Mouse (Mus musculus) heart, embryonic 14.5 days (tissue): ENCODE results near the gene Fgfr2. TPM values are rescaled to one million over a fixed set of nuclear protein-coding genes. Genes with fewer than 3 reads are reported as not detected.

ENCODE experiments used
- ATAC-seq: fragments of 200-750 bp; cut with Nextera tagmentation; 2 replicates; pipeline ENCODE4 v1.8.0; 2017; ENCODE audit warnings: low read depth, moderate TSS enrichment; ENCODE audit not compliant: insufficient number of reproducible peaks, insufficient read depth, low FRiP score
- H3K27ac ChIP-seq, 2 experiments: fragments of 200-500 bp in 1 of 2; fragments of 300-500 bp in 1 of 2; sonication (generic) in 1 of 2; replicated peaks in 1 of 2; 2 replicates each; pipeline ENCODE4 v1.5.1; 2012 to 2014; ENCODE audit warnings: low read depth in 2 of 2, low read length in 2 of 2, control low read depth in 1 of 2, mild to moderate bottlenecking in 1 of 2, mixed read lengths in 1 of 2; ENCODE audit not compliant: control insufficient read depth in 1 of 2, insufficient read depth in 1 of 2
- H3K27me3 ChIP-seq: fragments of 300-500 bp; sonication (generic); 2 replicates; pipeline ENCODE4 v1.6.1; 2014; ENCODE audit warnings: mild to moderate bottlenecking, low read length, control low read depth; ENCODE audit not compliant: control insufficient read depth, insufficient read depth
- H3K36me3 ChIP-seq: fragments of 300-500 bp; sonication (generic); 2 replicates; pipeline ENCODE4 v1.6.1; 2014; ENCODE audit warnings: mild to moderate bottlenecking, control low read depth, low read length, mixed read lengths; ENCODE audit not compliant: control insufficient read depth, insufficient read depth
- H3K4me1 ChIP-seq, 2 experiments: fragments of 200-500 bp in 1 of 2; fragments of 300-500 bp in 1 of 2; sonication (generic) in 1 of 2; 2 replicates each; pipeline ENCODE4 v1.6.1; 2012 to 2014; ENCODE audit warnings: low read length in 2 of 2, control low read depth in 1 of 2, mixed read lengths in 1 of 2; ENCODE audit not compliant: control insufficient read depth in 2 of 2, insufficient read depth in 2 of 2
- H3K4me2 ChIP-seq: fragments of 300-500 bp; sonication (generic); 2 replicates; pipeline ENCODE4 v1.6.1; 2014; ENCODE audit warnings: mild to moderate bottlenecking, low read length
- H3K4me3 ChIP-seq, 2 experiments: fragments of 200-500 bp in 1 of 2; fragments of 300-500 bp in 1 of 2; sonication (generic) in 1 of 2; 2 replicates each; pipeline ENCODE4 v1.5.1; 2012 to 2014; ENCODE audit warnings: low read length in 2 of 2, mild to moderate bottlenecking in 2 of 2, control low read depth in 1 of 2, low read depth in 1 of 2, moderate library complexity in 1 of 2; ENCODE audit not compliant: control insufficient read depth in 1 of 2, insufficient read depth in 1 of 2
- H3K9ac ChIP-seq: fragments of 300-500 bp; sonication (generic); 2 replicates; pipeline ENCODE4 v1.6.1; 2014; ENCODE audit warnings: mild to moderate bottlenecking, low read length
- H3K9me3 ChIP-seq: fragments of 300-500 bp; sonication (generic); 2 replicates; pipeline ENCODE4 v1.6.1; 2016; ENCODE audit warnings: low read length, control low read depth; ENCODE audit not compliant: control insufficient read depth
- WGBS: fragments of 180-500 bp; shearing (Covaris S2); extraction: QIAGEN DNeasy Blood & Tissue Kit; methylation state at CpG from one replicate; pipeline ENCODE4 v1.1.7; 2014; 5-methylcytosine and 5-hydroxymethylcytosine counted together
- polyA plus RNA-seq: library from polyadenylated mRNA; unstranded; fragments of >200 nt; fragmentation: Nextera tagmentation; extraction: Ambion mirVana; gene quantifications from 2 replicates; pipeline ENCODE4 v1.2.1, GENCODE M21; 2014

Gene Fgfr2
- polyA plus RNA-seq, 1 experiment from 2014 or later: 22.4 TPM

- no peak overlapping the region for H3K4me2 ChIP-seq
- no peak overlapping the region for H3K9ac ChIP-seq
- no peaks in the 10 kb centered on the region for H3K36me3 ChIP-seq
- no peaks in the 10 kb centered on the region for H3K9me3 ChIP-seq
- H3K27me3 ChIP-seq: no peaks in the 10 kb centered on the region
- no peak overlapping the region for H3K4me3 ChIP-seq
- no peak for ATAC-seq
- H3K4me1 ChIP-seq: no peaks in the 10 kb centered on the region
- H3K27ac ChIP-seq: no peak overlapping the region
Observed at GRCm38 (mm10) chr7:131861157-131861556, 1262.0 kb downstream of the Fgfr2 start.

- Histone ChIP-seq H3K27ac (no peak overlapping the region), H3K4me3 (no peak overlapping the region)
Observed at GRCm38 (mm10) chr7:131855641-131856040, 1267.5 kb downstream of the Fgfr2 start.

GRCm38 (mm10) chr7:131850579-131850978 lies 1272.6 kb downstream of the Fgfr2 start:
- Histone ChIP-seq H3K4me2 (no peak overlapping the region), H3K36me3 (no peaks in the 10 kb centered on the region), H3K9me3 (no peaks in the 10 kb centered on the region), H3K4me1 (no peaks in the 10 kb centered on the region), H3K27me3 (no peaks in the 10 kb centered on the region), H3K4me3 (no peak overlapping the region), H3K9ac (no peak overlapping the region), H3K27ac (no peak overlapping the region)
- WGBS: 30% methylated on average over 4 of the region's 4 CpGs
- no peak for ATAC-seq

More at GRCm38 (mm10) chr7:131855641-131856040, 1267.5 kb downstream of the Fgfr2 start:
- Histone ChIP-seq H3K9me3 (no peaks in the 10 kb centered on the region), H3K4me2 (no peak overlapping the region), H3K27me3 (no peaks in the 10 kb centered on the region), H3K36me3 (no peaks in the 10 kb centered on the region), H3K4me1 (no peaks in the 10 kb centered on the region), H3K9ac (no peak overlapping the region)
- WGBS: 81% methylated on average over 2 of the region's 2 CpGs
- ATAC-seq: no peak

- H3K27me3 ChIP-seq: no peaks in the 10 kb centered on the region
- H3K4me1 ChIP-seq: no peaks in the 10 kb centered on the region
- ATAC-seq: no peak
- no peak overlapping the region for H3K27ac ChIP-seq
- no peaks in the 10 kb centered on the region for H3K9me3 ChIP-seq
- 53% methylated on average over 20 of the region's 20 CpGs for WGBS
- H3K4me3 ChIP-seq: no peak overlapping the region
- no peak overlapping the region for H3K9ac ChIP-seq
- H3K4me2 ChIP-seq: no peak overlapping the region
- H3K36me3 ChIP-seq: no peaks in the 10 kb centered on the region
Observed at GRCm38 (mm10) chr7:131846066-131846905, 1276.9 kb downstream of the Fgfr2 start.

- no peak overlapping the region for H3K9ac ChIP-seq
- H3K27me3 ChIP-seq: no peaks in the 10 kb centered on the region
- no peak for ATAC-seq
- 64% methylated on average over 1 of the region's 1 CpGs for WGBS
- H3K9me3 ChIP-seq: no peaks in the 10 kb centered on the region
- no peak overlapping the region for H3K4me3 ChIP-seq
- no peaks in the 10 kb centered on the region for H3K36me3 ChIP-seq
- no peak overlapping the region for H3K27ac ChIP-seq
- no peak overlapping the region for H3K4me2 ChIP-seq
- no peaks in the 10 kb centered on the region for H3K4me1 ChIP-seq
Observed at GRCm38 (mm10) chr7:131830261-131830660, 1292.9 kb downstream of the Fgfr2 start.

GRCm38 (mm10) chr7:131826811-131827210 lies 1296.3 kb downstream of the Fgfr2 start:
- no peak overlapping the region for H3K27ac ChIP-seq
- no peak for ATAC-seq
- H3K36me3 ChIP-seq: no peaks in the 10 kb centered on the region
- no peak overlapping the region for H3K9ac ChIP-seq
- H3K27me3 ChIP-seq: no peaks in the 10 kb centered on the region
- WGBS: 83% methylated on average over 5 of the region's 5 CpGs
- no peak overlapping the region for H3K4me3 ChIP-seq
- H3K4me1 ChIP-seq: no peaks in the 10 kb centered on the region
- H3K9me3 ChIP-seq: no peaks in the 10 kb centered on the region
- H3K4me2 ChIP-seq: no peak overlapping the region

GRCm38 (mm10) chr7:131817976-131818375 lies 1305.2 kb downstream of the Fgfr2 start:
- Histone ChIP-seq H3K9ac (no peak overlapping the region), H3K9me3 (no peaks in the 10 kb centered on the region), H3K27me3 (no peaks in the 10 kb centered on the region), H3K4me3 (no peak overlapping the region), H3K4me1 (no peaks in the 10 kb centered on the region; a peak in 1 of 4 replicates), H3K27ac (no peak overlapping the region), H3K4me2 (no peak overlapping the region), H3K36me3 (no peaks in the 10 kb centered on the region)
- ATAC-seq: no peak
- 76% methylated on average over 6 of the region's 6 CpGs for WGBS

GRCm38 (mm10) chr7:131816641-131817040 lies 1306.5 kb downstream of the Fgfr2 start:
- no peak overlapping the region for H3K27ac ChIP-seq
- ATAC-seq: no peak

More at GRCm38 (mm10) chr7:131816641-131817040, 1306.5 kb downstream of the Fgfr2 start:
- Histone ChIP-seq H3K27me3 (no peaks in the 10 kb centered on the region), H3K4me3 (no peak overlapping the region), H3K36me3 (no peaks in the 10 kb centered on the region), H3K9me3 (no peaks in the 10 kb centered on the region), H3K9ac (no peak overlapping the region), H3K4me2 (no peak overlapping the region), H3K4me1 (no peaks in the 10 kb centered on the region; a peak in 1 of 4 replicates)
- WGBS: 60% methylated on average over 2 of the region's 2 CpGs
